Mouse (Mus musculus) neural tube, embryonic 14.5 days (tissue): ENCODE results near the gene Metap1d. TPM values are rescaled to one million over a fixed set of nuclear protein-coding genes. Genes with fewer than 3 reads are reported as not detected.

Experiments
- ATAC-seq: fragments of 200-750 bp; cut with Nextera tagmentation; 2 replicates; pipeline ENCODE4 v1.8.0; 2017; ENCODE audit warnings: low read depth, mild to moderate bottlenecking, moderate TSS enrichment, moderate library complexity
- H3K27ac ChIP-seq: fragments of 300-500 bp; sonication (generic); 2 replicates; pipeline ENCODE4 v1.5.1; 2014; ENCODE audit warnings: low read depth, mild to moderate bottlenecking, control low read depth, low read length, moderate library complexity, mixed read lengths
- H3K27me3 ChIP-seq: fragments of 300-500 bp; sonication (generic); 2 replicates; pipeline ENCODE4 v1.6.1; 2014; ENCODE audit warnings: low read length; ENCODE audit not compliant: control insufficient read depth, insufficient read depth
- H3K36me3 ChIP-seq: fragments of 300-500 bp; sonication (generic); 2 replicates; pipeline ENCODE4 v1.6.1; 2014; ENCODE audit warnings: low read length, mixed read lengths; ENCODE audit not compliant: control insufficient read depth, insufficient read depth
- H3K4me1 ChIP-seq: fragments of 300-500 bp; sonication (generic); 2 replicates; pipeline ENCODE4 v1.6.1; 2014; ENCODE audit warnings: low read length; ENCODE audit not compliant: control insufficient read depth, insufficient read depth
- H3K4me2 ChIP-seq: fragments of 300-500 bp; sonication (generic); 2 replicates; pipeline ENCODE4 v1.6.1; 2014; ENCODE audit warnings: mild to moderate bottlenecking, low read depth, low read length, control low read depth
- H3K4me3 ChIP-seq: fragments of 300-500 bp; sonication (generic); 2 replicates; pipeline ENCODE4 v1.5.1; 2014; ENCODE audit warnings: low read depth, low read length, control low read depth, mixed read lengths
- H3K9ac ChIP-seq: fragments of 300-500 bp; sonication (generic); replicated peaks from 2 replicates; pipeline ENCODE4 v1.6.1; 2014; ENCODE audit warnings: low read depth, mild to moderate bottlenecking, control low read depth, low read length, mixed read lengths
- H3K9me3 ChIP-seq: fragments of 300-500 bp; sonication (generic); 2 replicates; pipeline ENCODE4 v1.6.1; 2016; ENCODE audit warnings: low read length; ENCODE audit not compliant: control insufficient read depth
- WGBS: fragments of 180-500 bp; shearing (Covaris S2); extraction: QIAGEN DNeasy Blood & Tissue Kit; methylation state at CpG from one replicate; pipeline ENCODE4 v1.1.7; 2014; 5-methylcytosine and 5-hydroxymethylcytosine counted together
- polyA plus RNA-seq: library from polyadenylated mRNA; unstranded; fragments of >200 nt; fragmentation: Nextera tagmentation; extraction: Ambion mirVana; gene quantifications from 2 replicates; pipeline ENCODE4 v1.2.1, GENCODE M21; 2014

The Metap1d gene
- polyA plus RNA-seq, 1 experiment from 2014 or later = 39.3 TPM

DNA sequence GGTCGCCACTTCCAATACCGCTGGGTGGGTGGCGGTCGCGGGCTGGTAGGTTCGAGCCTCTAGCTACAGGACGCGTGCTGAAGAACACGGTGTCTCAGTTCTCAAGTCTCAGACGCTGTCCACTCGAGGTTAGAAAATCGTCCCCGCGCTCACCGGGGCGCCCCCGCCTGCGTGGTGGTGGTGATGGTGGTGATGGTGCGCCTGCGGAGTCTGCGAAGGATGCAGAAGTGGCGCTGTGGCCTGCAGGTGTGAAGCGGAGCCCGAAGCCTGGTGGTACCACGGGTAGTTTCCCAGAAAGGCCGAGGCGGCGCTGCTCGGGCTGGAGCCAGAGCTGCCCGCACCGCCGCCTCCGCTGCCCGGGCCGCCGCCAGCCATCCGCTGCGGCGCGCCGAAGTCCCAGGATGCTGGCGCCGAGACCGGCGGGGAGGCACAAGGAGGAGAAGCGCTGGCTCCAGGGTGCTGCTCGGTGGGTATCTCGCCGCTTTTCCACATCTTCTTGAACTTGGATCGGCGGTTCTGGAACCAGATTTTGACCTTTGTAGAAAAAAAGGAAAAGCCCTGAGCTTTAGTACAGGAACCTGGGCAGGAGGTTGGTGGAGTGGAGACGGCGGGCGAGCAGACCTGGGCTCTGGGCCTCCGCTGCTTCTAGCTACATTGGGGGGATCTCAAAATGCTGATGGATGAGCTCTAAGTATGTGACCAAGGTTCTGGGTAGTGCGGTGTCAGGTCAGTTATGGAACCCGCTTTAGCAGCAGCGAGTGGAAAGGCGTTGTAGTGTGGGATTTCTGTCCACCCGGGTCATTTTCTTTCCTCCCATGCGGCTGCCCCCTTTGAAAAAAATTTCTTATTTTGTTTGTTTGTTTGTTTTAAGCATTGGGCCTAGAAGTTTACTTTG, 91.6 kb downstream of the Metap1d start:
- Histone ChIP-seq H3K9me3 (no peaks in the 10 kb centered on the region), H3K4me3 (no peak overlapping the region), H3K27ac (no peak overlapping the region), H3K36me3 (no peaks in the 10 kb centered on the region), H3K4me2 (peak overlapping the region; percentile 18; the same call in 1 of the 2 replicates), H3K9ac (no peak overlapping the region), H3K27me3 (peaks cover 48% of the 10 kb centered on the region), H3K4me1 (peaks cover 9% of the 10 kb centered on the region; the same call in 1 of the 2 replicates)
- WGBS = 1% methylated on average over 61 of the region's 61 CpGs
- no peak for ATAC-seq

DNA sequence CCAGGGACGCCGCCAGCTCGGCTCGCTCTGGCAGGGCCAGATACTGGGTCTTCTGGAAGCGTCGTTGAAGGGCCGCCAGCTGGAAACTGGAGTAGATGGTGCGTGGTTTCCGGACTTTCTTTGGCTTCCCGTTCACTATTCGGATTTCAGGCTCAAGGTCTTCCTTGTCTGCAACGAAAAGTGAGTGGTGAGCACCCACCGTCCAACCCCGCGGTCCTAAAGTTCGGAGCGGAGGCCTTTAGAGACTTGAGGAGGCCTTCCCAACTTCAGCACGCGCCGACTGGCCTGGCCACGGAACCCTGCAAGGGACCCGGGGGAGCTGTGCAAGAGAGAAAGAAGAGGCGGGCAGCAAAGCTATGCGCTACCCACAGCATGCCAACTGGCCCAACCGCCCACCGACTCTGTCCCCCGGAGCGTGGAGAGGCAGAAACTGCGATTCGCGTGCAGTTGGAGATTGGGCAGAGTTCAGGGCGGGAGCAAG, 92.4 kb downstream of the Metap1d start:
- Histone ChIP-seq H3K4me3 (peak overlapping the region; percentile 34; the same call in 1 of the 2 replicates), H3K27ac (no peak overlapping the region), H3K9ac (no peak overlapping the region), H3K36me3 (no peaks in the 10 kb centered on the region), H3K9me3 (no peaks in the 10 kb centered on the region), H3K27me3 (peaks cover 49% of the 10 kb centered on the region), H3K4me1 (peaks cover 9% of the 10 kb centered on the region; the same call in 1 of the 2 replicates), H3K4me2 (peak overlapping the region; percentile 76)
- no peak for ATAC-seq
- under 1% methylated on average over 32 of the region's 32 CpGs for WGBS

DNA sequence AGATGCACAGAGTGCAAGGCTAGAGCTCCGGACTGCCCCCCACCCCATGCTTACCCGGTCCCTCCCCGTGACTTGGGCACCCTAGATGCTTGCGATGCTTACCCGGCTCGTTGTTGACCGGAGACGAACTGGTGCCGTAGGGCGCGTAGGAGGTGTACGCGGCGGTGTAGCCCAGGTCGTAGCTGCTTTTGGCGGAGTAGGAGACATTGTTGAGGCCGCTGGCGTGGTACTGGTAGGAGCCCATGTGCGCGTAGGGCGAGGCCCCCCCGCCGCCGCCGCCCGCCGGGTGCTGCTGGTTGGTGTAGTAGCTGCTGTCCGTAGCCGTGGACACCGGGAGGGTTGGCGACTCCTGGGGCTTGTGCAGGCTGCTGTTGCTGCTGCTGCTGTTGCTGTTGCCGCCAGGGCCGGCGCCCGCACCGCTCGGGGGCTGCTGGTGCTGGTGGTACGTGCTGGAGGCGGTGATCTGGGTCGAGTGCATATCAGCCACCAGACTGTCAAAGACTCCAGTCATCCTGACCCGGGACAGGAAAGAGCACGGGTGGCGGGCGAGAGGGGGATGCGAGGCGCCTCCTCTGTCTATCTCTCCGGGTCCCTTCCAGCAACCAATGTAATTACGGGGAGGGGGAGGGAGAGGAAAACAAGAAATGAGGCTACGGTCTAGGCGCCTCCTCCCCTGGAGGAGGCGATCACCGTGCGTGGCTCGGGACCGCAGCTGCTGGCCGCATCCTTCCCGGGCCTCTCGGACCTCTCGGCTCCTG, 93.0 kb downstream of the Metap1d start:
- H3K4me2 ChIP-seq = peak overlapping the region; percentile 76
- peaks cover 9% of the 10 kb centered on the region; the same call in 1 of the 2 replicates for H3K4me1 ChIP-seq
- 1% methylated on average over 58 of the region's 59 CpGs for WGBS
- peaks cover 52% of the 10 kb centered on the region for H3K27me3 ChIP-seq
- H3K9me3 ChIP-seq = no peaks in the 10 kb centered on the region
- peak; percentile 48; the same call in 1 of the 2 replicates for ATAC-seq
- peak overlapping the region; percentile 34 for H3K4me3 ChIP-seq
- H3K36me3 ChIP-seq = no peaks in the 10 kb centered on the region
- H3K27ac ChIP-seq = no peak overlapping the region
- H3K9ac ChIP-seq = no peak overlapping the region

DNA sequence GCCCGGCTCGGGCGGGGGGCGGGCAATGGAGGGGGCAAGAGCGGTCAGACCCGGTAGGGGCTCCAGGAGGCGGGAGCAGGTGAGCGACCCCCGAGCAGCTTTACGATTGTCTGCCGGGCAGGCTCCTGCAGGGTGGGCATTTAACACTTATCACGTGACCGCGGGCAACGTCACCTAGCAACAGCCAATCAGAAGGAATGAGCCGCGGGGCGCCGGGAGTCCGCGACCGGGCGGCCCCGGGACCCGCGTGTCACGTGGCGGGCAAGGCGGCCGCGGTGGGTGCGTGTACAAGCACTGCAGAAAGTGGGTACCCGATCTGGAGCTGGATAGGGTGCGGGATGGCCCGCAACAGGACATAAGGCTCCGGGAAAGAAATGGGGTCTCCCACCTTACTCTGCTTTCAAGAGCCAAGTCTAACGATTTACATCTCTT, 93.6 kb downstream of the Metap1d start, which contains the start of gene Dlx2:
Gene Dlx2 (minus strand): TSS at position 115 of the 432 bp plus-strand sequence.
- no peak within 1 kb of the TSS for H3K9ac ChIP-seq
- no peak within 1 kb of the TSS for H3K27ac ChIP-seq
- H3K4me1 ChIP-seq = peaks cover 9% of the 10 kb centered on the region; the same call in 1 of the 2 replicates
- peak within 1 kb of the TSS; percentile 76 for H3K4me2 ChIP-seq
- H3K36me3 ChIP-seq = no peaks in the 10 kb centered on the region
- peak within 1 kb of the TSS; percentile 34 for H3K4me3 ChIP-seq
- H3K27me3 ChIP-seq = peaks cover 47% of the 10 kb centered on the region
- ATAC-seq = peak; percentile 58
- H3K9me3 ChIP-seq = no peaks in the 10 kb centered on the region
- WGBS = under 1% methylated on average over 37 of the region's 37 CpGs

DNA sequence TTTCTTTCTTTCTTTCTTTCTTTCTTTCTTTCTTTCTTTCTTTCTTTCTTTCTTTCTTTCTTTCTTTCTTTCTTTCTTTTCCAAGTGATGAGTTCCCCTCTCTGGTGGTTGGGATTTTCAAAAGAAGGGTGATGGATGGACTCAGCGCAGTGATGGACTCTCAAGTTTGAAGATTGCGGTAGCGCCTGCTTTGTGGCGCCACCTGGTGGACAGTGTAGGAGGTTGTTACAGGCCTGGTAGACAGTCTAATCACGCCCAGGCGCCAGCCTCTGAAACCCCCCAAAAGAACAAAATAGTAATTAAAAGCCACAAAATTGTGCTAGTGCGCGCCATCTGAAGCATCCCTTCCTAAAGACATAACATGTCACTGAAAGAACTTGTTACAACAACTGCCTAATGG, 94.8 kb downstream of the Metap1d start:
- Histone ChIP-seq H3K4me2 (no peak overlapping the region), H3K4me1 (peaks cover 9% of the 10 kb centered on the region; the same call in 1 of the 2 replicates), H3K36me3 (no peaks in the 10 kb centered on the region), H3K4me3 (no peak overlapping the region), H3K27me3 (peaks cover 46% of the 10 kb centered on the region), H3K9ac (no peak overlapping the region), H3K27ac (no peak overlapping the region), H3K9me3 (no peaks in the 10 kb centered on the region)
- 0 out of 2 replicates have a peak, but pooled peaks have one; percentile 36 for ATAC-seq
- WGBS = 3% methylated on average over 8 of the region's 8 CpGs

DNA sequence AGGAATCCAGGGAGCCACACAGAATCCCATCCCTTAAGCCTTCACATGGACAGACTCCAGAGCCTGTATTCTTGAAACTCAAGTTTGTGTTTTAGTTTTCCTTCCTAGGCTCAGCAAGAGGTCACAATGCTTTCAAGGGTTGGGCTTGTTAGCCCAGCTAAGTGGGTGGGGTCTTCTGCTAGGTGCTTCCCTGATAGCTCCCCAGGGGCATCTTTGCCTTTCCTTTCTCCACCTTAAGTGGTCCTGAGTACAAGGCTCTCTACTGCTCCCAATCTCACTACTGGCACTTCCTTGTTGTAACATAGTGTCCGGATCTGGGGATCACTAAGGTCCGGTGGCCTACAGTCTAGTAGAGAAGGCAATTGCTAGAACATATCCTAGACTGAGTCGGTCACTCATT, 97.3 kb downstream of the Metap1d start:
- 19% methylated on average over 3 of the region's 3 CpGs for WGBS
- Histone ChIP-seq H3K36me3 (no peaks in the 10 kb centered on the region), H3K27ac (no peak overlapping the region), H3K4me3 (no peak overlapping the region), H3K4me1 (peaks cover 9% of the 10 kb centered on the region; the same call in 1 of the 2 replicates), H3K9ac (no peak overlapping the region), H3K9me3 (no peaks in the 10 kb centered on the region), H3K4me2 (no peak overlapping the region), H3K27me3 (peaks cover 35% of the 10 kb centered on the region)
- ATAC-seq = no peak

DNA sequence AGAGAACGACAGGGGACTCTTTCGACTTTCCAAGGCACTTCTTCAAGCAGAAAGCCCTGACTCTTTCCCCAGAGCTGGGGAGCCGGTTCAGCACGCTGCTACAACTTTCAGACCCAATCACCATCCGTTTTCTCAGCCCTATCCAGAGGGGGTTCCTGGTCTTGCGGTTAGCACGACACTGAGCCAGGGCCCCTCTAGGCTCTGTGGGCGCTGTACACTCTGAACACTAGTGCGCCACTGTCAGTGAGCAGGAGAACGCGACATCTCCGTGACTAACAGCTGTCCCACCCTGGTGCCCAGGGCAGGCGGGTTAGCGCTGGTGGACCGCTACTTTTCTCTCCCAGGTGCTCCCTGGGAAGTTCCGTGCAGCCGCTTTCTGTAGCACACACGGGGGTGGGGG, 98.6 kb downstream of the Metap1d start:
- Histone ChIP-seq H3K9ac (no peak overlapping the region), H3K4me3 (no peak overlapping the region), H3K27ac (no peak overlapping the region), H3K4me2 (no peak overlapping the region), H3K36me3 (no peaks in the 10 kb centered on the region), H3K4me1 (peaks cover 2% of the 10 kb centered on the region; the same call in 1 of the 2 replicates), H3K9me3 (no peaks in the 10 kb centered on the region), H3K27me3 (peaks cover 27% of the 10 kb centered on the region)
- no peak for ATAC-seq
- 1% methylated on average over 16 of the region's 18 CpGs for WGBS

DNA sequence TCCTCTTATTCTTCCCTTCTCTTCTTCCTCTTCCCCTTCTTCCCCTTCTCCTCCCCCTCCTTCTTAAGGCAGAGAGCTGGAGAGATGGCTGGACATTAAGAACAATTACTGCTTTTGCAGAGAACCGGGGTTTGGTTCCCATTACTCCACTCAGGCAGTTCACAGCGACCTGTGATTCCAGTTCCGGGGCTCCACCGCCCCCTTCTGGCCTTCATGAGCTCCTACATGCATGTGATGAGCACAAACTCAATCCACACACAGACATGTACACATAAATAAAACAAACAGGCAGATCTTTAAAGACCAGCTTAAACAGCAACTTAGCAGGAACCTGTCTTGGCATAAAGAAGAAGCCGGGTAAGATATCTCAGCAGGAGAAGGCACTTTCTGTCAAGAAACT, 103.0 kb downstream of the Metap1d start:
- H3K27me3 ChIP-seq = peaks cover 5% of the 10 kb centered on the region; the same call in 1 of the 2 replicates
- H3K4me2 ChIP-seq = no peak overlapping the region
- WGBS = 66% methylated on average over 5 of the region's 5 CpGs
- H3K27ac ChIP-seq = no peak overlapping the region
- no peak overlapping the region for H3K9ac ChIP-seq
- no peaks in the 10 kb centered on the region for H3K4me1 ChIP-seq
- no peaks in the 10 kb centered on the region for H3K36me3 ChIP-seq
- H3K4me3 ChIP-seq = no peak overlapping the region
- no peak for ATAC-seq
- no peaks in the 10 kb centered on the region for H3K9me3 ChIP-seq
